Mouse (Mus musculus) heart, adult 2 months (tissue): ENCODE data around the gene Parp14.

Experiments
- EP300 ChIP-seq: fragments of 200-500 bp; IDR thresholded peaks from 2 replicates; pipeline ENCODE4 v1.6.1; 2011; ENCODE audit warnings: low read depth, low read length, control low read depth; ENCODE audit not compliant: insufficient read depth
- POLR2A ChIP-seq: fragments of 200-500 bp; IDR thresholded peaks from 2 replicates; pipeline ENCODE4 v1.6.1; 2011; ENCODE audit warnings: mild to moderate bottlenecking, low read depth, low read length, control low read depth; ENCODE audit not compliant: insufficient read depth

GRCm38 (mm10) chr16:35890645-35891044, 19.3 kb upstream of the Parp14 start:
- TF ChIP-seq POLR2A (no peak), EP300 (no peak)
